Mouse (Mus musculus) CH12.LX (cell line): ENCODE measurements around the gene Tgif2.

Experiments used
- EP300 ChIP-seq: IDR thresholded peaks from 2 replicates; pipeline ENCODE4 v1.6.1; 2011; ENCODE audit warnings: low read length, improper control_type of control experiment
- MAX ChIP-seq: IDR thresholded peaks from 2 replicates; pipeline ENCODE4 v1.6.1; 2011; ENCODE audit warnings: low read length, improper control_type of control experiment
- MXI1 ChIP-seq: IDR thresholded peaks from 2 replicates; pipeline ENCODE4 v1.6.1; 2011; ENCODE audit warnings: mild to moderate bottlenecking, low read depth, low read length, improper control_type of control experiment
- POLR2A ChIP-seq: IDR thresholded peaks from 2 replicates; pipeline ENCODE4 v1.6.1; 2011; ENCODE audit warnings: low read depth, mild to moderate bottlenecking, improper control_type of control experiment, low read length

DNA sequence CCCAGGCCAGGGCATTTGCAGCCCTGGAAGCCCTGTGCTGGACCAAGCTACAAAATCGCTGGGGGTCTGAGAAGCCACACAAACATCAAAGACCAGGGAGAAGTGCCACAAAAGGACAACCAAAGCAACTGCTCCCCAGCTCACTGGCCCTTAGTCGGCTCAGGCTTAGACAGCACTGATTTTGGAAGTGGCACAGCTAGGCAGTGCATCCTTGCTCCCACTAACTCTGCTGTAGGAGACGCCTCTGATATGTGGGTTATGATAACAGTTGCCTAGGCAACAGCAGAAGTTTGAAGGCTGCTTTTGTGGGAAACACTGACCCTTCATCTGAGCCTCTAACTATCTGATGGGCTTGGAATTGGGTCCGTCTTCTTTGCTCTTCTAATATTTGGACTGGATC, 59.4 kb downstream of the Tgif2 start:
- TF ChIP-seq MXI1: no peak
- no peak for TF ChIP-seq EP300
- no peak for TF ChIP-seq POLR2A
- TF ChIP-seq MAX: no peak
